Mouse (Mus musculus) MEL (cell line): Measurements from ENCODE around the gene Tapbp. TPM values are rescaled to one million over a fixed set of nuclear protein-coding genes. Genes with fewer than 3 reads are reported as not detected.

Experiments used
- DNase-seq: peaks from one replicate; pipeline ENCODE4 v3.0.0; 2011; ENCODE audit warnings: low read depth, low spot score
- H3K27ac ChIP-seq: 2 replicates; pipeline ENCODE4 v1.5.1; 2012; ENCODE audit warnings: low read depth, mild to moderate bottlenecking, control low read depth, low read length, moderate library complexity; ENCODE audit not compliant: control insufficient read depth
- H3K27me3 ChIP-seq, 2 experiments: fragments of 150-350 bp in 1 of 2; sonication (generic) in 1 of 2; 2 replicates each; pipeline ENCODE4 v1.6.1; 2012; ENCODE audit warnings: low read length in 2 of 2, mild to moderate bottlenecking in 2 of 2, improper control_type of control experiment in 1 of 2, moderate library complexity in 1 of 2; ENCODE audit not compliant: insufficient read depth in 2 of 2, control insufficient read depth in 1 of 2
- H3K36me3 ChIP-seq, 2 experiments: 2 replicates each; pipeline ENCODE4 v1.6.1; 2012 to 2014; ENCODE audit warnings: low read length in 2 of 2, improper control_type of control experiment in 1 of 2, inconsistent platforms in 1 of 2, mild to moderate bottlenecking in 1 of 2; ENCODE audit not compliant: insufficient read depth in 2 of 2, control insufficient read depth in 1 of 2
- H3K4me1 ChIP-seq, 2 experiments: fragments of 150-350 bp in 1 of 2; sonication (generic) in 1 of 2; 2 replicates each; pipeline ENCODE4 v1.6.1; 2012; ENCODE audit warnings: low read length in 2 of 2, improper control_type of control experiment in 1 of 2, mild to moderate bottlenecking in 1 of 2; ENCODE audit not compliant: insufficient read depth in 2 of 2, control insufficient read depth in 1 of 2
- H3K4me3 ChIP-seq, 2 experiments: fragments of 150-350 bp in 1 of 2; sonication (generic) in 1 of 2; 2 replicates each; pipeline ENCODE4 v1.5.1; 2012; ENCODE audit warnings: low read depth in 2 of 2, low read length in 2 of 2, mild to moderate bottlenecking in 2 of 2, moderate library complexity in 2 of 2, control low read depth in 1 of 2, improper control_type of control experiment in 1 of 2; ENCODE audit not compliant: control insufficient read depth in 1 of 2, insufficient read depth in 1 of 2
- H3K79me2 ChIP-seq: 2 replicates; pipeline ENCODE4 v1.6.1; 2012; ENCODE audit warnings: mild to moderate bottlenecking, low read length, moderate library complexity; ENCODE audit not compliant: control insufficient read depth, poor library complexity, insufficient read depth
- H3K9ac ChIP-seq: 2 replicates; pipeline ENCODE4 v1.6.1; 2012; ENCODE audit warnings: low read depth, mild to moderate bottlenecking, control low read depth, low read length, moderate library complexity; ENCODE audit not compliant: control insufficient read depth, poor library complexity, severe bottlenecking
- H3K9me3 ChIP-seq: fragments of 150-350 bp; sonication (generic); replicated peaks from 2 replicates; pipeline ENCODE4 v1.6.1; 2012; ENCODE audit warnings: mild to moderate bottlenecking, low read length, improper control_type of control experiment, moderate library complexity; ENCODE audit not compliant: insufficient read depth
- CHD1 ChIP-seq: IDR thresholded peaks from 2 replicates; pipeline ENCODE4 v1.6.1; 2012; ENCODE audit warnings: low read depth, mild to moderate bottlenecking, inconsistent platforms, low read length, improper control_type of control experiment
- E2F4 ChIP-seq: IDR thresholded peaks from 2 replicates; pipeline ENCODE4 v1.6.1; 2011; ENCODE audit warnings: low read depth, low read length, improper control_type of control experiment, borderline replicate concordance
- ETS1 ChIP-seq: IDR thresholded peaks from 2 replicates; pipeline ENCODE4 v1.6.1; 2012; ENCODE audit warnings: low read depth, mild to moderate bottlenecking, inconsistent platforms, low read length, improper control_type of control experiment, moderate library complexity
- GABPA ChIP-seq: IDR thresholded peaks from 2 replicates; pipeline ENCODE4 v1.6.1; 2012; ENCODE audit warnings: low read depth, mild to moderate bottlenecking, inconsistent platforms, low read length, improper control_type of control experiment, moderate library complexity
- GATA1 ChIP-seq: IDR thresholded peaks from 2 replicates; pipeline ENCODE4 v1.6.1; 2011; ENCODE audit warnings: low read depth, low read length, improper control_type of control experiment
- MAX ChIP-seq: IDR thresholded peaks from 2 replicates; pipeline ENCODE4 v1.6.1; 2011; ENCODE audit warnings: low read length, improper control_type of control experiment
- MYB ChIP-seq: IDR thresholded peaks from 2 replicates; pipeline ENCODE4 v1.6.1; 2011; ENCODE audit warnings: mild to moderate bottlenecking, low read depth, low read length, improper control_type of control experiment
- MYC ChIP-seq: IDR thresholded peaks from 2 replicates; pipeline ENCODE4 v1.6.1; 2011; ENCODE audit warnings: low read depth, mild to moderate bottlenecking, low read length, improper control_type of control experiment, moderate library complexity
- NRF1 ChIP-seq: IDR thresholded peaks from 2 replicates; pipeline ENCODE4 v1.6.1; 2014; ENCODE audit warnings: low read depth, mild to moderate bottlenecking, inconsistent platforms, low read length, improper control_type of control experiment, moderate library complexity; ENCODE audit not compliant: poor library complexity, insufficient read depth, severe bottlenecking
- POLR2A ChIP-seq, 2 experiments: IDR thresholded peaks; 2 replicates each; pipeline ENCODE4 v1.6.1; 2011 to 2012; ENCODE audit warnings: low read length in 2 of 2, mild to moderate bottlenecking in 2 of 2, control low read depth in 1 of 2, improper control_type of control experiment in 1 of 2, low read depth in 1 of 2, moderate library complexity in 1 of 2; ENCODE audit not compliant: control insufficient read depth in 1 of 2, insufficient read depth in 1 of 2, poor library complexity in 1 of 2
- RCOR1 ChIP-seq: IDR thresholded peaks from 2 replicates; pipeline ENCODE4 v1.6.1; 2012; ENCODE audit warnings: low read depth, mild to moderate bottlenecking, inconsistent platforms, low read length, improper control_type of control experiment
- TAL1 ChIP-seq: IDR thresholded peaks from 2 replicates; pipeline ENCODE4 v1.6.1; 2012; ENCODE audit warnings: mild to moderate bottlenecking, inconsistent platforms, low read length, moderate library complexity, mixed read lengths
- UBTF ChIP-seq: IDR thresholded peaks from 2 replicates; pipeline ENCODE4 v1.6.1; 2012; ENCODE audit warnings: low read depth, mild to moderate bottlenecking, inconsistent platforms, low read length, improper control_type of control experiment, moderate library complexity, borderline replicate concordance; ENCODE audit not compliant: insufficient read depth
- USF1 ChIP-seq: IDR thresholded peaks from 2 replicates; pipeline ENCODE4 v1.6.1; 2014; ENCODE audit warnings: low read depth, mild to moderate bottlenecking, inconsistent platforms, low read length, improper control_type of control experiment, moderate library complexity
- USF2 ChIP-seq, 2 experiments: IDR thresholded peaks; 2 replicates each; pipeline ENCODE4 v1.6.1; 2011 to 2012; ENCODE audit warnings: improper control_type of control experiment in 2 of 2, low read length in 2 of 2, borderline replicate concordance in 1 of 2, inconsistent platforms in 1 of 2, low read depth in 1 of 2, mild to moderate bottlenecking in 1 of 2; ENCODE audit not compliant: insufficient read depth in 1 of 2
- ZKSCAN1 ChIP-seq: IDR thresholded peaks from 2 replicates; pipeline ENCODE4 v1.6.1; 2012; ENCODE audit warnings: low read depth, mild to moderate bottlenecking, inconsistent platforms, low read length, improper control_type of control experiment, moderate library complexity
- ZNF384 ChIP-seq: IDR thresholded peaks from 2 replicates; pipeline ENCODE4 v1.6.1; 2012; ENCODE audit warnings: low read depth, mild to moderate bottlenecking, inconsistent platforms, low read length, improper control_type of control experiment
- polyA plus RNA-seq, 2 experiments: library from polyadenylated mRNA; stranded (reverse) in 1 of 2; unstranded in 1 of 2; fragments of >175 nt in 1 of 2; fragments of >200 nt in 1 of 2; gene quantifications; 2 replicates each; pipeline versions ENCODE4 v1.2.1 to v1.2.4; 2012; ENCODE audit warnings: low replicate concordance in 2 of 2, low read depth in 1 of 2; ENCODE audit not compliant: insufficient read length in 2 of 2, insufficient read depth in 1 of 2, missing spikeins in 1 of 2
- total RNA-seq: library from RNA; depleted of rRNA; stranded (reverse); fragments of 300-350 nt; gene quantifications from 2 replicates; pipeline ENCODE4 v1.2.3, GENCODE M21; 2012

Gene Tapbp
- total and polyA plus RNA-seq, 3 experiments: 24.3 to 33.3 TPM; not detected in 1

DNA sequence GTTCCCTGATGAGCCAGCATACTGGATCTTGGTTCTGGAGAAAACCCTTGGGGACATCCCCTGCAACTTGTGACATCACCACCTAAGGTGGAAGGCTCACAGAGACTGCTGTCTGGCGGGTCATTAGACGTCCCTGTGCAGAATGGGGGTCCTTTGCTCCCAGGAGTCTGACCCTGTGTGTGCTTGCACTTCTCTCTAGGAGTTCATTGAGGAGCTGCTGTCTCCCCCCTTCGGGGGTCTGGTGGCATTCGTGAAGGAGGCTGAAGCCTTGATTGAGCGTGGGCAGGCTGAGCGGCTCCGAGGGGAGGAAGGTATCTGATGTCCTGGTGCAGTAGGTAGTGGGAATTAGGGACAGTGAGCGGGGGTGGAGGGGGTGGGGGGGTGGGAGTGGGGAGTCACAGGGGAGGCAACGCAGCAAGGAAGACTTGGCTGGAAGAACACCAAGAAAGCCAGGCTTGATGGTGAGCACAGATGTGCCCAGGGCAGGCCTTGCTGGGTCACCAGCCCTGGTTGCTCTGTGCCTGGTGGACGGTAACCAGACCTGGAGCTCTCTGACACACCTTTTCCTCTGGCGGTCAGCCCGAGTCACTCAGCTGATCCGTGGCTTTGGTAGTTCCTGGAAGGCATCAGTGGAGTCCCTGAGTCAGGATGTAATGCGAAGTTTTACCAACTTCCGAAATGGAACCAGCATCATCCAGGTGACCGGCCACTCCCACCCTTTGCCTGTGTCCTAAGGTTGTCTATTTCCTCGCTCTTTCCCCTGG is 49.6 kb downstream of the Tapbp start:
- H3K79me2 ChIP-seq: no peaks in the 10 kb centered on the region
- no peaks in the 10 kb centered on the region for H3K27me3 ChIP-seq
- no peak overlapping the region for H3K4me3 ChIP-seq
- no peaks in the 10 kb centered on the region for H3K4me1 ChIP-seq
- DNase-seq: no peak
- no peaks in the 10 kb centered on the region; a peak in 1 of 4 replicates for H3K36me3 ChIP-seq
- H3K9me3 ChIP-seq: no peaks in the 10 kb centered on the region
- no peak for TF ChIP-seq GABPA
- TF ChIP-seq USF2 (IDR thresholded peaks at IDR 0.05; ENCODE audit: borderline replicate concordance in 1 of 2, insufficient read depth in 1 of 2, low read depth in 1 of 2, low read length in 2 of 2): no peak
- no peak for TF ChIP-seq MYB
- H3K27ac ChIP-seq: no peak overlapping the region
- H3K9ac ChIP-seq: no peak overlapping the region

DNA sequence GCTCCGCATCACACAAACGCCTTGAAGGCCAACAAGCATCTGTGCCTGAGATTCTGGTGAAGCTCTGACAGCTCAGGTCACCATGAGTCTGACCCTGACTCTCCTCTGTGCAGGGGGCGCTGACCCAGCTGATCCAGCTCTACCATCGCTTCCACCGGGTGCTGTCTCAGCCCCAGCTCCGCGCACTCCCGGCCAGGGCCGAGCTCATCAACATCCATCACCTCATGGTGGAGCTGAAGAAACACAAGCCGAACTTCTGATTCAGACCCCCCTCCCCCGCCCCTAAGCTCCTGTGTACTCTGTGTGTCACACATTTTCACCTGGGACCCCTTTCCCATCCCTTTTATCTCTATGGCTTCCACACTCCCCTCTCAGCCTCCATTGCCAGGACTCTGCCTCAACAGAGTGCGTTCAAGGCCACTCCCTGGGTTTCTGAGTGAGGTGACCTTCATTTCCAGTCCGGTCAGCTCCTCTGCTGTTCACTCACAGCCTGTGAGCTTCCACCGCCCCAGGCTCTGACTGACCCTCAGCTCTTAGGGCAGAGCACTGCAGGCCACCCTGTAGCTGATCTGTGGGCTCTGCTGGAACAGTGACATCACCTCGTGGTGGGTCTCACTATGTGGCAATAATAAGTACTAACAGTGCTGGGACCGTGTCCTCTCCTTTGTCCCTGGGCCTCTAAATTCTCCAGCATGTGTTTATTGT is 50.3 kb downstream of the Tapbp start:
- DNase-seq: no peak
- Histone ChIP-seq H3K27ac (no peak overlapping the region), H3K27me3 (no peaks in the 10 kb centered on the region), H3K9me3 (no peaks in the 10 kb centered on the region), H3K4me3 (no peak overlapping the region), H3K9ac (no peak overlapping the region), H3K79me2 (no peaks in the 10 kb centered on the region), H3K36me3 (no peaks in the 10 kb centered on the region), H3K4me1 (no peaks in the 10 kb centered on the region)
- TF ChIP-seq MYC: no peak
- no peak for TF ChIP-seq UBTF
- no peak for TF ChIP-seq NRF1
- TF ChIP-seq ZKSCAN1: no peak
- TF ChIP-seq E2F4: no peak
- TF ChIP-seq CHD1: no peak
- TF ChIP-seq ETS1: no peak
- no peak for TF ChIP-seq USF1
- TF ChIP-seq RCOR1: no peak
- TF ChIP-seq MAX: no peak
- TF ChIP-seq GATA1: no peak
- no peak for TF ChIP-seq ZNF384
- no peak for TF ChIP-seq POLR2A (IDR thresholded peaks at IDR 0.05; ENCODE audit: control insufficient read depth in 1 of 2, insufficient read depth in 1 of 2, low read depth in 1 of 2, low read length in 2 of 2, poor library complexity in 1 of 2)
- no peak for TF ChIP-seq TAL1
